Mouse (Mus musculus) MEL (cell line): ENCODE results near the gene Col6a3.

Source experiments
- BHLHE40 ChIP-seq: IDR thresholded peaks from 2 replicates; pipeline ENCODE4 v1.6.1; 2012; ENCODE audit warnings: low read depth, mild to moderate bottlenecking, inconsistent platforms, low read length, improper control_type of control experiment, borderline replicate concordance
- CTCF ChIP-seq, 3 experiments: IDR thresholded peaks in 2 of 3; conservative IDR thresholded peaks in 1 of 3; 2 replicates each; pipeline ENCODE4 v1.5.1; 2011 to 2012; ENCODE audit warnings: low read length in 3 of 3, low read depth in 2 of 3, mild to moderate bottlenecking in 2 of 3, improper control_type of control experiment in 1 of 3, inconsistent platforms in 1 of 3, mixed read lengths in 1 of 3, moderate library complexity in 1 of 3; ENCODE audit not compliant: control insufficient read depth in 1 of 3, insufficient read depth in 1 of 3, poor library complexity in 1 of 3, severe bottlenecking in 1 of 3
- EP300 ChIP-seq, 2 experiments: IDR thresholded peaks; 2 replicates each; pipeline ENCODE4 v1.6.1; 2011; ENCODE audit warnings: improper control_type of control experiment in 2 of 2, low read length in 2 of 2, low read depth in 1 of 2, mild to moderate bottlenecking in 1 of 2
- GATA1 ChIP-seq: IDR thresholded peaks from 2 replicates; pipeline ENCODE4 v1.6.1; 2011; ENCODE audit warnings: low read depth, low read length, improper control_type of control experiment
- KAT2A ChIP-seq: conservative IDR thresholded peaks from 2 replicates; pipeline ENCODE4 v1.6.1; 2012; ENCODE audit warnings: low read depth, low read length, improper control_type of control experiment, inconsistent platforms
- MAX ChIP-seq: IDR thresholded peaks from 2 replicates; pipeline ENCODE4 v1.6.1; 2011; ENCODE audit warnings: low read length, improper control_type of control experiment
- NELFE ChIP-seq: IDR thresholded peaks from 2 replicates; pipeline ENCODE4 v1.6.1; 2011; ENCODE audit warnings: low read depth, low read length, improper control_type of control experiment
- POLR2A ChIP-seq, 2 experiments: IDR thresholded peaks; 2 replicates each; pipeline ENCODE4 v1.6.1; 2011 to 2012; ENCODE audit warnings: low read length in 2 of 2, mild to moderate bottlenecking in 2 of 2, control low read depth in 1 of 2, improper control_type of control experiment in 1 of 2, low read depth in 1 of 2, moderate library complexity in 1 of 2; ENCODE audit not compliant: control insufficient read depth in 1 of 2, insufficient read depth in 1 of 2, poor library complexity in 1 of 2
- POLR2AphosphoS5 ChIP-seq: IDR thresholded peaks from 2 replicates; pipeline ENCODE4 v1.6.1; 2012; ENCODE audit warnings: low read depth, borderline replicate concordance, mild to moderate bottlenecking, inconsistent platforms, low read length, moderate library complexity, mixed read lengths
- SIN3A ChIP-seq: IDR thresholded peaks from 2 replicates; pipeline ENCODE4 v1.6.1; 2012; ENCODE audit warnings: low read length, improper control_type of control experiment, inconsistent platforms
- SMC3 ChIP-seq: IDR thresholded peaks from 2 replicates; pipeline ENCODE4 v1.6.1; 2011; ENCODE audit warnings: low read depth, low read length, improper control_type of control experiment
- TAL1 ChIP-seq: IDR thresholded peaks from 2 replicates; pipeline ENCODE4 v1.6.1; 2012; ENCODE audit warnings: mild to moderate bottlenecking, inconsistent platforms, low read length, moderate library complexity, mixed read lengths
- USF2 ChIP-seq, 2 experiments: IDR thresholded peaks; 2 replicates each; pipeline ENCODE4 v1.6.1; 2011 to 2012; ENCODE audit warnings: improper control_type of control experiment in 2 of 2, low read length in 2 of 2, borderline replicate concordance in 1 of 2, inconsistent platforms in 1 of 2, low read depth in 1 of 2, mild to moderate bottlenecking in 1 of 2; ENCODE audit not compliant: insufficient read depth in 1 of 2
- ZNF384 ChIP-seq: IDR thresholded peaks from 2 replicates; pipeline ENCODE4 v1.6.1; 2012; ENCODE audit warnings: low read depth, mild to moderate bottlenecking, inconsistent platforms, low read length, improper control_type of control experiment

DNA sequence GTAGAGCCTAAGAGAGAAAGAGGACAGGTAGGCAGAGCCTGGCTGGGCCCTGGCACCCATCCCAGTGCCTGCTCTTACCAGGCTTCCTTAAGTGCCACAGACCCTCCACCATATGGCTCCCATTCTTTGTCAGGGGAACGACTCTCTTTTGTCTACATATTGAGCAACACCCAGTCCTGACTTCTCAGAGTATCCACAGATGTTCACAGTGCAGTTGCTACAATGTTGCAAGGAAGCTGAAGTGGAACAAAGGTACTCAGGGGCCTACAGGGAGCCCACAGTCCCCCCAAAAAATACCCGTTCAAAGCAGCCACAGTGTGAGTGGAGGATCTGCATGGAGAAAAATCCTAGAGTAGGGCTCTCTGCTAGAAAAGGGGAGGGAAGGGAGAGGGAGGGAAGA, 32.2 kb upstream of the Col6a3 start:
- TF ChIP-seq EP300 (IDR thresholded peaks at IDR 0.05; ENCODE audit: low read depth in 1 of 2, low read length in 2 of 2) (no peak), USF2 (IDR thresholded peaks at IDR 0.05; ENCODE audit: borderline replicate concordance in 1 of 2, insufficient read depth in 1 of 2, low read depth in 1 of 2, low read length in 2 of 2) (no peak), TAL1 (no peak), SMC3 (no peak), POLR2A (IDR thresholded peaks at IDR 0.05; ENCODE audit: control insufficient read depth in 1 of 2, insufficient read depth in 1 of 2, low read depth in 1 of 2, low read length in 2 of 2, poor library complexity in 1 of 2) (no peak), BHLHE40 (no peak), MAX (no peak), POLR2AphosphoS5 (no peak), CTCF (IDR thresholded peaks at IDR 0.05 in 2 of 3, conservative IDR thresholded peaks at IDR 0.05 in 1 of 3; ENCODE audit: control insufficient read depth in 1 of 3, insufficient read depth in 1 of 3, low read depth in 2 of 3, low read length in 3 of 3, poor library complexity in 1 of 3, severe bottlenecking in 1 of 3) (no peak), NELFE (no peak), SIN3A (no peak), ZNF384 (no peak), KAT2A (no peak), GATA1 (no peak)
